14 mouse cellular contexts compared by ENCODE assay signal in genomic region chr1:65154814-65155213, GRCm38 (mm10). TPM values are rescaled to one million over a fixed set of nuclear protein-coding genes. Genes with fewer than 3 reads are reported as not detected.
DNase-seq lines count a peak whose midpoint lies in the region; ATAC-seq and TF ChIP-seq lines count a peak whose summit lies in the region.
"Had no signal": no experiment of that assay in that cellular context is flagged by ENCODE, and none has a peak within 500 bp of the region (broad histone marks: within the 10 kb centered on the region; RNA-seq: fewer than 3 reads in every experiment).

No protein-coding gene starts in this region.

- no peaks in the 10 kb centered on the region; the same call in 1 of the 2 replicates for H3K4me1 ChIP-seq in lung, adult 2 months (ENCODE audit: control insufficient read depth, insufficient read depth, low read length)
- peaks cover 8% of the 10 kb centered on the region; the same call in 1 of the 2 replicates for H3K4me1 ChIP-seq in small intestine, adult 2 months (ENCODE audit: control insufficient read depth, insufficient read depth, insufficient read length, low read length)
- no peaks in the 10 kb centered on the region for H3K4me1 ChIP-seq in midbrain, embryonic 15.5 days
- H3K4me1 ChIP-seq: heart, embryonic 13.5 days; midbrain, embryonic 10.5 days; neural tube, embryonic 15.5 days had no signal

- no peak overlapping the region for H3K4me3 ChIP-seq in lung, adult 2 months (replicated peaks; ENCODE audit: extremely low read depth, low read depth, low read length)
- H3K4me3 ChIP-seq in small intestine, adult 2 months (ENCODE audit: low read depth, low read length) = no peak overlapping the region
- no peak overlapping the region for H3K4me3 ChIP-seq in midbrain, embryonic 15.5 days
- H3K4me3 ChIP-seq: heart, embryonic 13.5 days; midbrain, embryonic 10.5 days; neural tube, embryonic 15.5 days had no signal

- no peak for TF ChIP-seq CTCF in lung, adult 2 months (IDR thresholded peaks at IDR 0.05; ENCODE audit: insufficient read depth, low read length)
- TF ChIP-seq CTCF in small intestine, adult 2 months (IDR thresholded peaks at IDR 0.05; ENCODE audit: extremely low read depth, insufficient read length, insufficient replicate concordance, low read depth, low read length) = no peak

- peaks cover 17% of the 10 kb centered on the region for H3K36me3 ChIP-seq in small intestine, adult 2 months (ENCODE audit: control insufficient read depth, insufficient read depth, low read length)
- H3K36me3 ChIP-seq in midbrain, embryonic 15.5 days (replicated peaks) = peaks cover 21% of the 10 kb centered on the region

- H3K27me3 ChIP-seq in small intestine, adult 2 months (ENCODE audit: control insufficient read depth, insufficient read depth, low read length) = no peaks in the 10 kb centered on the region
- no peaks in the 10 kb centered on the region for H3K27me3 ChIP-seq in midbrain, embryonic 15.5 days (replicated peaks)
- H3K27me3 ChIP-seq: heart, embryonic 13.5 days; neural tube, embryonic 15.5 days had no signal

- DNase-seq in lung, adult 18-20 months = peak; percentile 30 to 54
- no peak for DNase-seq in lung, adult 2 months
- peak; percentile 26 for DNase-seq in fibroblast of lung, adult 2 months (ENCODE audit: low read depth)
- DNase-seq in kidney, postnatal 10 days = peak; percentile 79
- DNase-seq: thymus, adult 2 months had no signal

- no peak for ATAC-seq in midbrain, embryonic 15.5 days (replicated peaks)
- ATAC-seq in cerebellum, adult (ENCODE audit: insufficient number of reproducible peaks, low FRiP score, low TSS enrichment) = no peak
- no peak for ATAC-seq in CD4-positive, CD25-positive, alpha-beta regulatory T cell, adult 4 months

- H3K9ac ChIP-seq in midbrain, embryonic 15.5 days = no peak overlapping the region
- H3K9ac ChIP-seq: heart, embryonic 13.5 days; hindbrain, embryonic 14.5 days; neural tube, embryonic 15.5 days had no signal

- peak overlapping the region; percentile 87; the same call in 1 of the 2 replicates for H3K27ac ChIP-seq in small intestine, adult 2 months (ENCODE audit: insufficient read depth, low read depth, low read length)
- no peak overlapping the region for H3K27ac ChIP-seq in midbrain, embryonic 15.5 days
- H3K27ac ChIP-seq: heart, embryonic 13.5 days; hindbrain, embryonic 14.5 days; midbrain, embryonic 10.5 days; neural tube, embryonic 15.5 days had no signal

- H3K9me3 ChIP-seq in midbrain, embryonic 15.5 days = no peaks in the 10 kb centered on the region
- H3K9me3 ChIP-seq: heart, embryonic 13.5 days; midbrain, embryonic 10.5 days; neural tube, embryonic 15.5 days had no signal

- no peak for TF ChIP-seq POLR2A in lung, adult 2 months (IDR thresholded peaks at IDR 0.05; ENCODE audit: borderline replicate concordance, extremely low read depth, low read depth, low read length)
- no peak for TF ChIP-seq POLR2A in small intestine, adult 2 months (IDR thresholded peaks at IDR 0.05; ENCODE audit: low read depth, low read length)

- no peak overlapping the region for H3K4me2 ChIP-seq in midbrain, embryonic 15.5 days
- H3K4me2 ChIP-seq: heart, embryonic 13.5 days; hindbrain, embryonic 14.5 days; neural tube, embryonic 15.5 days had no signal

RNA-seq across cellular contexts. Expression of gene Idh1, which starts 31.5 kb away (rescaled TPM):
- 18.3 and 32.7 TPM in 2 replicates for polyA plus RNA-seq in lung, adult 2 months (2012; rRNA removed)
- 27.7 and 35.1 TPM in 2 replicates for polyA plus RNA-seq in small intestine, adult 2 months (2012; rRNA removed)
- 529 and 531 TPM in 2 replicates for polyA plus RNA-seq in midbrain, embryonic 15.5 days (2015; fragmentation: Nextera tagmentation; extraction: Ambion mirVana)
- polyA plus RNA-seq in CD4-positive, CD25-positive, alpha-beta regulatory T cell, adult 4 months (2017; shearing (Covaris generic)) = 10 to 100 TPM in 1 of 2 experiments, 1 to 10 TPM in 1; 7.9 to 10.2 TPM

RNA-seq across cellular contexts. Expression of gene Pikfyve, which starts 31.7 kb away (rescaled TPM):
- 5.6 and 8.1 TPM in 2 replicates for polyA plus RNA-seq in lung, adult 2 months (2012; rRNA removed)
- polyA plus RNA-seq in small intestine, adult 2 months (2012; rRNA removed) = 1.4 and 1.8 TPM in 2 replicates
- 10.6 and 12.8 TPM in 2 replicates for polyA plus RNA-seq in midbrain, embryonic 15.5 days (2015; fragmentation: Nextera tagmentation; extraction: Ambion mirVana)
- polyA plus RNA-seq in CD4-positive, CD25-positive, alpha-beta regulatory T cell, adult 4 months (2017; shearing (Covaris generic)) = 10 to 100 TPM; 11.8 to 13.6 TPM

RNA-seq across cellular contexts. Expression of gene D630023F18Rik, which starts 31.8 kb away (rescaled TPM):
- 0.05 and 0.06 TPM in 2 replicates for polyA plus RNA-seq in lung, adult 2 months (2012; rRNA removed)
- 0.04 TPM in 1 of 2 replicates, not detected in the other for polyA plus RNA-seq in small intestine, adult 2 months (2012; rRNA removed)
- polyA plus RNA-seq in midbrain, embryonic 15.5 days (2015; fragmentation: Nextera tagmentation; extraction: Ambion mirVana) = 0.80 and 1.1 TPM in 2 replicates
- not detected for polyA plus RNA-seq in CD4-positive, CD25-positive, alpha-beta regulatory T cell, adult 4 months (2017; shearing (Covaris generic))

RNA-seq across cellular contexts. Expression of gene Gm28845, which starts 35.5 kb away (rescaled TPM):
- not detected in 2 replicates for polyA plus RNA-seq in lung, adult 2 months (2012; rRNA removed)
- not detected in 2 replicates for polyA plus RNA-seq in small intestine, adult 2 months (2012; rRNA removed)
- not detected in 2 replicates for polyA plus RNA-seq in midbrain, embryonic 15.5 days (2015; fragmentation: Nextera tagmentation; extraction: Ambion mirVana)
- not detected for polyA plus RNA-seq in CD4-positive, CD25-positive, alpha-beta regulatory T cell, adult 4 months (2017; shearing (Covaris generic))
- polyA plus RNA-seq: heart, embryonic 13.5 days; limb, embryonic 14.5 days; midbrain, embryonic 10.5 days; neural tube, embryonic 15.5 days; thymus, adult 2 months had no signal

RNA-seq across cellular contexts. Expression of gene Cryga, which starts 51.6 kb away (rescaled TPM):
- not detected in 2 replicates for polyA plus RNA-seq in lung, adult 2 months (2012; rRNA removed)
- not detected in 2 replicates for polyA plus RNA-seq in small intestine, adult 2 months (2012; rRNA removed)
- polyA plus RNA-seq in midbrain, embryonic 15.5 days (2015; fragmentation: Nextera tagmentation; extraction: Ambion mirVana) = not detected in 2 replicates
- not detected for polyA plus RNA-seq in CD4-positive, CD25-positive, alpha-beta regulatory T cell, adult 4 months (2017; shearing (Covaris generic))
- polyA plus RNA-seq: heart, embryonic 13.5 days; hindbrain, embryonic 14.5 days; limb, embryonic 14.5 days; midbrain, embryonic 10.5 days had no signal

Comparison
In these comparisons a context has a peak if more than half of its experiments do, and no peak if none do; other contexts are left out.
1. RNA of gene Idh1, which starts 31.5 kb away (polyA plus RNA-seq): 529 to 531 TPM in midbrain, embryonic 15.5 days; 27.7 to 35.1 TPM in small intestine, adult 2 months, 18.3 to 32.7 TPM in lung, adult 2 months and 7.9 to 10.2 TPM in CD4-positive, CD25-positive, alpha-beta regulatory T cell, adult 4 months; every median in the first group is over 10 times any median in the second.